19 mouse cellular contexts compared by ENCODE assay signal in genomic region chr12:61307396-61307795, GRCm38 (mm10).
A peak's percentile ranks its signal among the peaks of the same experiment; 100 is the strongest.
DNase-seq lines count a peak whose midpoint lies in the region; ATAC-seq lines count a peak whose summit lies in the region.
"Had no signal": no experiment of that assay in that cellular context is flagged by ENCODE, and none has a peak within 500 bp of the region (broad histone marks: within the 10 kb centered on the region; RNA-seq: fewer than 3 reads in every experiment).

No protein-coding gene starts in this region.

- no peaks in the 10 kb centered on the region for H3K36me3 ChIP-seq in heart, embryonic 10.5 days
- no peaks in the 10 kb centered on the region for H3K36me3 ChIP-seq in midbrain, embryonic 14.5 days (ENCODE audit: control insufficient read depth, insufficient read depth, low read length)
- no peaks in the 10 kb centered on the region for H3K36me3 ChIP-seq in midbrain, embryonic 13.5 days
- H3K36me3 ChIP-seq: embryonic facial prominence, embryonic 15.5 days; forebrain, embryonic 12.5 days; heart, embryonic 12.5 days; intestine, embryonic 15.5 days had no signal

- no peak overlapping the region for H3K9ac ChIP-seq in midbrain, embryonic 14.5 days (replicated peaks; ENCODE audit: low read length)
- no peak overlapping the region for H3K9ac ChIP-seq in midbrain, embryonic 13.5 days (replicated peaks)
- H3K9ac ChIP-seq: embryonic facial prominence, embryonic 15.5 days; forebrain, embryonic 12.5 days; heart, embryonic 12.5 days; intestine, embryonic 15.5 days had no signal

- no peaks in the 10 kb centered on the region for H3K27me3 ChIP-seq in heart, embryonic 10.5 days (ENCODE audit: insufficient read depth, poor library complexity, severe bottlenecking)
- no peaks in the 10 kb centered on the region for H3K27me3 ChIP-seq in midbrain, embryonic 14.5 days (ENCODE audit: control insufficient read depth, insufficient read depth, low read length)
- no peaks in the 10 kb centered on the region for H3K27me3 ChIP-seq in midbrain, embryonic 13.5 days
- H3K27me3 ChIP-seq: embryonic facial prominence, embryonic 15.5 days; forebrain, embryonic 12.5 days; heart, embryonic 12.5 days; intestine, embryonic 15.5 days had no signal

- H3K4me3 ChIP-seq in heart, embryonic 10.5 days, result no peak overlapping the region
- no peak overlapping the region for H3K4me3 ChIP-seq in midbrain, embryonic 14.5 days (replicated peaks; ENCODE audit: low read depth, low read length)
- H3K4me3 ChIP-seq in midbrain, embryonic 13.5 days (replicated peaks), result no peak overlapping the region
- H3K4me3 ChIP-seq: embryonic facial prominence, embryonic 15.5 days; erythroblast, embryonic 14.5 days; forebrain, embryonic 12.5 days; heart, adult 2 months; heart, embryonic 12.5 days; intestine, embryonic 15.5 days had no signal

- H3K27ac ChIP-seq in heart, embryonic 10.5 days, result no peak overlapping the region
- no peak overlapping the region for H3K27ac ChIP-seq in midbrain, embryonic 14.5 days (replicated peaks; ENCODE audit: low read depth, low read length)
- H3K27ac ChIP-seq in midbrain, embryonic 13.5 days, result no peak overlapping the region
- H3K27ac ChIP-seq: embryonic facial prominence, embryonic 15.5 days; forebrain, embryonic 12.5 days; heart, adult 2 months; intestine, embryonic 15.5 days had no signal

- DNase-seq in cerebellum, postnatal 14 days, result peak; percentile 31 to 44
- DNase-seq in cerebellum, adult 9-11 months, result no peak
- peak; percentile 55 for DNase-seq in heart, adult 11 months
- no peak for DNase-seq in heart, embryonic 10.5 days (ENCODE audit: low spot score)
- DNase-seq in midbrain, embryonic 14.5 days, result peak; percentile 9
- no peak for DNase-seq in testis, postnatal 10 days (ENCODE audit: low spot score)
- DNase-seq: adrenal gland, adult 2 months; adrenal gland, postnatal 25 days; cerebellum, adult 18-20 months; embryo, embryonic 11 days; gastrocnemius, postnatal 10 days; heart, adult 2 months; kidney, adult 18-20 months had no signal

- H3K9me3 ChIP-seq in heart, embryonic 10.5 days, result no peaks in the 10 kb centered on the region
- H3K9me3 ChIP-seq in midbrain, embryonic 14.5 days (ENCODE audit: control insufficient read depth, low read length), result no peaks in the 10 kb centered on the region
- no peaks in the 10 kb centered on the region for H3K9me3 ChIP-seq in midbrain, embryonic 13.5 days
- H3K9me3 ChIP-seq: embryonic facial prominence, embryonic 15.5 days; forebrain, embryonic 12.5 days; intestine, embryonic 15.5 days had no signal

- H3K4me2 ChIP-seq in midbrain, embryonic 14.5 days (ENCODE audit: low read length), result no peak overlapping the region
- H3K4me2 ChIP-seq in midbrain, embryonic 13.5 days (replicated peaks), result no peak overlapping the region
- H3K4me2 ChIP-seq: embryonic facial prominence, embryonic 15.5 days; forebrain, embryonic 12.5 days; heart, embryonic 12.5 days; intestine, embryonic 15.5 days had no signal

- H3K4me1 ChIP-seq in heart, embryonic 10.5 days, result no peaks in the 10 kb centered on the region
- H3K4me1 ChIP-seq in midbrain, embryonic 14.5 days (ENCODE audit: control insufficient read depth, insufficient read depth, low read length), result no peaks in the 10 kb centered on the region
- no peaks in the 10 kb centered on the region for H3K4me1 ChIP-seq in midbrain, embryonic 13.5 days (replicated peaks)
- H3K4me1 ChIP-seq: embryonic facial prominence, embryonic 15.5 days; forebrain, embryonic 12.5 days; heart, embryonic 12.5 days; intestine, embryonic 15.5 days had no signal

- ATAC-seq in midbrain, embryonic 14.5 days (ENCODE audit: low FRiP score, low TSS enrichment), result no peak
- no peak for ATAC-seq in midbrain, embryonic 13.5 days
- ATAC-seq: intestine, embryonic 15.5 days had no signal

Comparison
In these comparisons a context has a peak if more than half of its experiments do, and no peak if none do; other contexts are left out.
1. DNase-seq: peak in cerebellum, postnatal 14 days (2 of 2), heart, adult 11 months (single experiment) and midbrain, embryonic 14.5 days (single experiment); none in cerebellum, adult 9-11 months (single experiment), heart, embryonic 10.5 days (single experiment) and testis, postnatal 10 days (single experiment).